Mouse (Mus musculus) urinary bladder, postnatal 25 days (tissue): ENCODE results near the gene Slc6a8.

Source experiments
- DNase-seq: peaks from one replicate; pipeline ENCODE4 v3.0.0; 2022; ENCODE audit warnings: low spot score

Gene Slc6a8

GRCm38 (mm10) chrX:73672879-73673618, at the start of gene Slc6a8:
Gene Slc6a8, plus strand, starts transcription at chrX:73673150.
- peak; percentile 66 for DNase-seq

GRCm38 (mm10) chrX:73626981-73627380, 46.0 kb upstream of the Slc6a8 start:
- no peak for DNase-seq

DNA sequence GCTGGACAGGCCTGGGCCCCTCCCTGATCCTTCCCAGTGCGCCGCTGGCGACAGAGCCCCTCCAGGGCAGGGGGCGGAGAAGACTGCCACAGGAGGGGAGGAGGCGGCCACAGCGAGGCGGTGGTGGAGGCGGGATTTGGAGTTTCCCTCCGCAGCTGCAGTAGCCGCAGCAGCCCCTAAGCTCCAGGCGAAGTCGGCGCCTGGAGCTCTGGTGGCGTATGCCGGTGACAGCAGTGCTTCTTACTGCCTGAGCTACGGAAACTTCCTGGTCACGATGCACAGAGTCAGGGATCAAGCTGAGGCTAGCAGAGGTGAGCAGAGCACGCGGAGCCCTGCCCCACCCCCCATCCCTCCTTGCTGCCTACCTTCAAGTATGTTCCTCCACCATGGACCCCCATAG, 37.5 kb upstream of the Slc6a8 start:
- DNase-seq: no peak

DNA sequence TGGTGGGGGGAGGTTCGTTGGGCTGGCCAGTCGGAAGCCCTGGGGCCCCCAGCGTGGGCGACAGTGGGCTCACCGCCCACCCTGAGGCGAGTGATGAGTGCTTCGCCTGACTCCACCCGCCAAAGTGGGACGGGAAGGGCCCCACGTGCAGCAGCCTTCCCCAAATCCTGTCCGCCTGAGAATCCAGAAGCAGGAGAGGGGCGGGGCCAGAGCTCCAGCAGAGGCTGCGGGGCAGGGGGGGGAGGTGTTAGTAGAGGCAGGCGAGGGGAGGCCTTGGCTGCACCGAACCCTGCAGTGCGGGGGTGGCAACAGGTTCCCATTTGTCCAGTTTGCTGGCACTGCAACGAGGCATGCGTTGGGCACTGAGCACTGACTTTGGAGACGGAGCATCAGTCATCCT, 35.5 kb upstream of the Slc6a8 start:
- DNase-seq: no peak

DNA sequence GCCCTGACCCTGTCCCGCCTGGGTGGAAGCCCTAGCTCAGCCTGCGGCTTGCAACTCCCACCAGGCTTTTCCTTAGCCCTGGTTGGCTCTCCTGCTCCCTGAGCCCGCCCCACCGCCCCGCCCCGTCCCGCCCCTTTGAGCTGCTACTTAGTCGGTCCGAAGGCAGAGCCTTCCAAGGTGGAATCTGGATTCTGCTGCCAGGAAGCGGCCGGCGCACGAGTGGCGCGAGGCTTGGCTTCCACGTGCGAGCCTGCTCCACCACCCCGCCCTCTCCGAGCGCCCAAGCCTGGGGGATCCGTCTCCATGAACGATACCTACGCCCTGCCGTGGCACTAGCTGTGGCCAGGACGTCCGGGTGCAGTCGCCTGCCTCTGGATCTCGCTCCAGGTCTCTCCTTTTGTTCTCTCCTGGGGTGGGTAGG, 33.7 kb upstream of the Slc6a8 start, which contains the start of gene Dusp9:
Gene Dusp9 (plus strand): TSS at position 165 of the 421 bp plus-strand sequence.
- no peak for DNase-seq

- no peak for DNase-seq
These were observed 33.0 kb upstream of the Slc6a8 start for GRCm38 (mm10) chrX:73639901-73640469.

DNA sequence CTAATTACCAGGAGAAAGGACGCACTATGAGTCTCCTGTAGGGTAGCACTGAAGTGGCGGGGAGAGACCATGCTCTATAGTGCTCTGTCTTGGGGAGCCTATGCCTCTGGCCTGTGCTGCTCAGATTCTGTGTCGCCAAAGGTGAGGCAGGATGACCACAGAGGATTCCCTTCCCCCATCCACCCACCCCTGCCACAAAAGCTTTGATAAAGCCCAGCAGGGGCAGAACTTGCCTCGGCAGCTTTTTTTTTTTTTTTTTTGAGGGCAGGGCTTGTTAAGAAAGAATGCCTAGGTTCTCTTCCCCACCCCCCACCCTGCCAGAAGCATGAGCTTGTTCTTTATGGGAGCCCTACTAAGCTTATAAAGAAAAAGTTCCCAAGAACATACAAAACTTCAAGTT, 27.8 kb upstream of the Slc6a8 start:
- no peak for DNase-seq

DNA sequence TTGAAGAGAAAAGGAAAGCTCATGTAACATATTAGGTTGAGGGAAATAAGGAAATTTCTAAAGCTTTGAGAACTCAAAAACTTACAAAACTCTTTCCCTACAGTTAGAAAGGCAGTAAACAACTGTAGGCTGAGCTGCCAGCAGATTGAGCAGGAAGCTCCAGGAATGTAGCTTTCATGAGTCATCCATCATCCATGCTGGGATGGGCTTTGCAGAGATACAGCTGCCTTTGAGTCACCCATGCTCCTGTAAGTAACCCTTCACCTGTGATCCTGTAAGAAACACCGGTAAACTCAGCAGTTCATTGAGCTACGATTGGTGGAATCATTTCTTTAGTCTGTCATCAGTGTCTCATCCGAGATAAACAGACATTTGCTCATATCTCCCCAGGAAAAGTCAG, 22.1 kb upstream of the Slc6a8 start:
- DNase-seq: no peak

DNA sequence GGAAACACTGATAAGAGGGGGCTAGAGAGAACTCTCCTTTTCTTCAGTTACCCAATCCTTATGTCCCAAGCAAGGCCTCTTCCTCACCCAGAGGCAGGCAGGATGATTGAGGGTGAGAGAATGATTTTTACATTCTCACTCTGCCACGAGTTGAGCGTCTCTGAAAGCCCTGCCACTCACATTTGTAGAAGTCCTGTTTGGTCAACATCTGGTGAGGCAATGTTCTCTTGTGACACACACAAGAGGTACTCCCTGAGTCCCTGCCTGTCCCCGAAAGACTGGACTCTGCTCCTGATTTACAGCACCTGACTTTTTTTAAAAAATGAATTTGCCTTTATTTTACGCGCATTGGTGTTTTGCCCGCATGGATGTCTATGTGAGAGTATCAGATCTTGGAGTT, 19.6 kb upstream of the Slc6a8 start:
- DNase-seq: no peak

GRCm38 (mm10) chrX:73654177-73654576, 18.8 kb upstream of the Slc6a8 start:
- no peak for DNase-seq

DNA sequence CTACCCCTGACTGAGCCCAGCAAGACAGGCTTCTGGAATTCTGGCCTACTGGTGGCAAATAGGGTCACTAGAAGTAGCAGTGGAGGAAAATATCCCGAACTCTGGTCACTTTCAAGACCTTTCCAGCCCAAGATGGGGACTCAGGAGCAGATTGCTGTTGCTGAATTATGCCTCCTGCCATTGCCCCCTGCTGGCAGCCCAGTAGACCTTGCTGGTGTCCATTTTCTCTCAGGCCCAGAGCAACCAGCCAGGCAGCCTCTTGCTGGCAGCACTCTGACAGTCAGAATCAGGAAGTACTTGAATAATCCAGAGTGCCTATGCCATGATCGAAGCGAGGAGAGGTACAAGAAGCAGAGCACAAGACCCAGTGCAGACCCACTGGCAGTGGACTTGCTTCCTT, 17.4 kb upstream of the Slc6a8 start:
- DNase-seq: no peak

- no peak for DNase-seq
These were observed 14.6 kb upstream of the Slc6a8 start for GRCm38 (mm10) chrX:73658391-73658790.

DNA sequence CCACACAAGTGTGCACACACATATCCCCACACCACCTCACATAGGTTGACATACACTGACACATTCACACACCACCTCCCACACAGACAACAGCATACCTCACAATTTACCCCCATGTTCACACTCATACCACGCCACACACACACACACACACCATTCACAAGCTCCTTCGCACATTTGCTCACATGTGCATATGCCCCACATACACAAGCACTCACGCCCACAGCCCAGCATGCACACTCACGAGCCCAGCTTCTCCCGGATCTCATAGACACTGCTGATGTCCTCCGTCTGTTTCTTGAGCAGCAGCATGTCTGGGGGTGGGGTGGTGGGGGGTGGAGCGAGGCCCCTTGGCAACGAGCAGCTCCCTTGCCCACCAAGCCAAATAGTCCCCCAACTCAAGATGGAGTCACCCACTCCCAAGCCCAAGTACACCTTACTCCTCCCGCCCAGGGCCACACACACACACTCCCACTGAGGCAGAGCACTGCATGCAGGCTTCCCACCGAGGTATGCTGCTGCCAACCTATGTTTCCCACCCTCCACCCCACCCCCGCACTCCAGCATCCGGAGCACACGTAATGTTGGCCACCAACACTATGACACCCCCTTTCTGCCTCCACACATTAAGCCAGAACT, 13.9 kb upstream of the Slc6a8 start:
- no peak for DNase-seq

- DNase-seq: no peak
These were observed 13.2 kb upstream of the Slc6a8 start, which contains the start of gene Pnck for GRCm38 (mm10) chrX:73659575-73660283. Gene Pnck, minus strand, starts transcription at chrX:73660117.

- DNase-seq: no peak
These were observed 12.7 kb upstream of the Slc6a8 start for GRCm38 (mm10) chrX:73660284-73660665.

DNA sequence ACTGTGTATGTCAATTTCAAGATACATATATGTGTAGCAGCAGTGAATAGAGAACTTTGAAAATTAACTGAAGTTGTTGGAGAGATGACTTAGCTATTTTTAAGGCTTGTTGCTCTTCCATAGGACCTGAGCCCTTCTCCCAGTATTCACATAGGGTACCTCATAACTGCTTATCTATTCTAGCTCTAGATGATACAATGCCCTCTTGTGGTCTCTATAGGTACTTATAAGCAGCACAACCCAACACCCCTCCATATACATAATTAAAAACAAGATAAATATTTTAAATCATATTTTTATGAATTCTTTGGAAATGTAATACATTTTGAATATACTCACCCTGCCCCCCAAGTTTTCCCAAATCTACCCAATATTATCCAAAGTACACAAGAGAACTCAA, 9.8 kb upstream of the Slc6a8 start:
- DNase-seq: no peak

DNA sequence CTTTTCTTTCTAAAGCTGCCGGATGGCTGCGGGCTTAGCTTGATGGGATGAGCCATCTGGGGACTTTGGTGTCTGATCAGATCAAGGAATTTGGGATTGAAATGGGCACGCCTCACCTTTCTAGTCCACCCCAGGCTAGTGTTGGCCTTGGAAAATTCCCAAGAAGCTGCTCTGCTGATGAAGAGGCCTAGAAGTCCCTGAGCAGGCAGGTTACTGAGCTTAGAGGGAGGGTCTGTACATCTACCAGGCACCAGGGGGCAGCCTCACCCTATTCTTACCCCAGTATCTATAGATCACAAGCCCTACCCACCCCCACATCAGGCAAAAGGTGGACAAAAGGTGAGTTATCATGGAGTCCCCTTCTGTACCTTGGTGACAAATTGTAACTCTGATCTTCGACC, 919 bp upstream of the Slc6a8 start:
- DNase-seq: peak; percentile 46

- DNase-seq: no peak
These were observed 643 bp downstream of the Slc6a8 start for GRCm38 (mm10) chrX:73673619-73673967.

GRCm38 (mm10) chrX:73673968-73674661, 1.2 kb downstream of the Slc6a8 start:
- DNase-seq: no peak

GRCm38 (mm10) chrX:73675231-73675630, 2.3 kb downstream of the Slc6a8 start:
- DNase-seq: no peak

DNA sequence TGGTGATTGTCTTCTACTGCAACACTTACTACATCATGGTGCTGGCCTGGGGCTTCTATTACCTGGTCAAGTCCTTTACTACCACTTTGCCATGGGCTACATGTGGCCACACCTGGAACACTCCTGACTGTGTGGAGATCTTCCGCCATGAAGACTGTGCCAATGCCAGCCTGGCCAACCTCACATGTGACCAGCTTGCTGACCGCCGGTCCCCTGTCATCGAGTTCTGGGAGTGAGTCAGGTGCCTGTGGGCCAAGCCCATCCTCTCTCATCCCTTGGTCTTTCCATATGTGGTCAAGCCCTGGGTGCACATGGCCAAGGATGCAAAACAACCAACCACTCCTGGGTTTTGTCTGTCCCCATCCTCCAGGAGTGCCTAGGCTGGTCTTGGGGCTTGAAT, 3.7 kb downstream of the Slc6a8 start:
- no peak for DNase-seq

DNA sequence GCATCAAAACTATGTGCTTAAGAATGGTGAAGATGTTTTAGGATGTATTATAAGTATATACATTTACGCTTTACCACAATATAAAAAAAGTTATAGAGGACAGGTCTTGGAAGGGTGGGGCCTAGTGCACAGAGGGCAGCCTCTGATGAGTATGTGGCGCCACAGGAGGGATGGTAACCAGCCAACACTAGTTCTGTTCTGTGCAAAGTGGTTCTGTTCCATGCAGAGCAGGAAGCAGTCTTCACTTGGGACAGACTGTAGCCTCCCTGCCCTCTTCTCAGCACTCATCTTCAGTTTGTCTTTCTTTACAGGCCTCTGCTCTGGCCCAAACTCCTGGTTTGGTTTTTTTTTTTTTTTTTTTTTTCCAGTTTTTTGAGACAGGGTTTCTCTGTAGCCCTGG, 11.2 kb downstream of the Slc6a8 start:
- no peak for DNase-seq
